Mouse (Mus musculus) heart, embryonic 16.5 days (tissue): Measurements from ENCODE around the gene Pcdh15. TPM values are rescaled to one million over a fixed set of nuclear protein-coding genes. Genes with fewer than 3 reads are reported as not detected.

Experiments
- ATAC-seq: fragments of 200-750 bp; cut with Nextera tagmentation; replicated peaks from 2 replicates; pipeline ENCODE4 v1.8.0; 2017; ENCODE audit warnings: moderate number of reproducible peaks; ENCODE audit not compliant: insufficient read depth, low FRiP score; ENCODE audit errors: extremely low read depth
- H3K27ac ChIP-seq: fragments of 300-500 bp; sonication (generic); 2 replicates; pipeline ENCODE4 v1.5.1; 2014; ENCODE audit warnings: mild to moderate bottlenecking, low read length, control low read depth, moderate library complexity
- H3K27me3 ChIP-seq: fragments of 300-500 bp; sonication (generic); 2 replicates; pipeline ENCODE4 v1.6.1; 2014; ENCODE audit warnings: low read length, mixed read lengths; ENCODE audit not compliant: control insufficient read depth, insufficient read depth
- H3K36me3 ChIP-seq: fragments of 300-500 bp; sonication (generic); 2 replicates; pipeline ENCODE4 v1.6.1; 2014; ENCODE audit not compliant: control insufficient read depth, insufficient read depth
- H3K4me1 ChIP-seq: fragments of 300-500 bp; sonication (generic); 2 replicates; pipeline ENCODE4 v1.6.1; 2014; ENCODE audit warnings: low read length, mixed read lengths; ENCODE audit not compliant: control insufficient read depth, insufficient read depth
- H3K4me2 ChIP-seq: fragments of 300-500 bp; sonication (generic); 2 replicates; pipeline ENCODE4 v1.6.1; 2014; ENCODE audit warnings: low read depth, mild to moderate bottlenecking, control low read depth, low read length
- H3K4me3 ChIP-seq: fragments of 300-500 bp; sonication (generic); 2 replicates; pipeline ENCODE4 v1.5.1; 2014; ENCODE audit warnings: mild to moderate bottlenecking, control low read depth, low read length
- H3K9ac ChIP-seq: fragments of 300-500 bp; sonication (generic); 2 replicates; pipeline ENCODE4 v1.6.1; 2014; ENCODE audit warnings: low read length, control low read depth
- H3K9me3 ChIP-seq: fragments of 300-500 bp; sonication (generic); replicated peaks from 2 replicates; pipeline ENCODE4 v1.6.1; 2016; ENCODE audit warnings: low read length; ENCODE audit not compliant: control insufficient read depth
- WGBS: fragments of 180-500 bp; shearing (Covaris S2); extraction: QIAGEN DNeasy Blood & Tissue Kit; methylation state at CpG from one replicate; pipeline ENCODE4 v1.1.7; 2014; 5-methylcytosine and 5-hydroxymethylcytosine counted together
- polyA plus RNA-seq: library from polyadenylated mRNA; unstranded; fragments of >200 nt; fragmentation: Nextera tagmentation; extraction: Ambion mirVana; gene quantifications from 2 replicates; pipeline ENCODE4 v1.2.1, GENCODE M21; 2015

The Pcdh15 gene
- 0.49 and 0.64 TPM in 2 replicates for polyA plus RNA-seq

GRCm38 (mm10) chr10:73098966-73099845 lies at the start of gene Pcdh15:
Gene Pcdh15 (plus strand): TSS chr10:73099342.
- peak within 1 kb of the TSS; percentile 58 for H3K9ac ChIP-seq

GRCm38 (mm10) chr10:73052074-73052473 lies 47.1 kb upstream of the Pcdh15 start:
- H3K9me3 ChIP-seq: no peaks in the 10 kb centered on the region
- H3K4me2 ChIP-seq: no peak overlapping the region
- no peaks in the 10 kb centered on the region for H3K4me1 ChIP-seq
- H3K36me3 ChIP-seq: no peaks in the 10 kb centered on the region
- H3K9ac ChIP-seq: no peak overlapping the region
- H3K4me3 ChIP-seq: no peak overlapping the region
- whole genome bisulfite sequencing: 79% methylated on average over 6 of the region's 6 CpGs
- no peaks in the 10 kb centered on the region for H3K27me3 ChIP-seq
- ATAC-seq: no peak
- H3K27ac ChIP-seq: no peak overlapping the region

More at GRCm38 (mm10) chr10:73098966-73099845, at the start of gene Pcdh15:
- Histone ChIP-seq H3K4me3 (peak within 1 kb of the TSS; percentile 63), H3K27ac (no peak within 1 kb of the TSS), H3K4me1 (peaks cover 5% of the 10 kb centered on the region; the same call in 1 of the 2 replicates), H3K36me3 (no peaks in the 10 kb centered on the region), H3K27me3 (peaks cover 68% of the 10 kb centered on the region), H3K4me2 (peak within 1 kb of the TSS; percentile 93), H3K9me3 (no peaks in the 10 kb centered on the region)
- ATAC-seq: no peak
- WGBS: under 1% methylated on average over 79 of the region's 79 CpGs

GRCm38 (mm10) chr10:73059726-73060230 lies 39.4 kb upstream of the Pcdh15 start:
- 68% methylated on average over 2 of the region's 2 CpGs for WGBS

GRCm38 (mm10) chr10:73086703-73087102 lies 12.4 kb upstream of the Pcdh15 start:
- Histone ChIP-seq H3K36me3 (no peaks in the 10 kb centered on the region), H3K4me3 (no peak overlapping the region), H3K4me1 (no peaks in the 10 kb centered on the region), H3K27ac (no peak overlapping the region), H3K9ac (no peak overlapping the region), H3K27me3 (no peaks in the 10 kb centered on the region), H3K4me2 (no peak overlapping the region), H3K9me3 (no peaks in the 10 kb centered on the region)
- ATAC-seq: no peak
- 62% methylated on average over 5 of the region's 5 CpGs for whole genome bisulfite sequencing

More at GRCm38 (mm10) chr10:73059726-73060230, 39.4 kb upstream of the Pcdh15 start:
- no peak for ATAC-seq
- Histone ChIP-seq H3K4me1 (no peaks in the 10 kb centered on the region), H3K9ac (no peak overlapping the region), H3K27me3 (no peaks in the 10 kb centered on the region), H3K36me3 (no peaks in the 10 kb centered on the region), H3K4me2 (no peak overlapping the region), H3K4me3 (no peak overlapping the region), H3K9me3 (no peaks in the 10 kb centered on the region), H3K27ac (no peak overlapping the region)

GRCm38 (mm10) chr10:73096531-73097135 lies 2.5 kb upstream of the Pcdh15 start:
- H3K4me1 ChIP-seq: peaks cover 5% of the 10 kb centered on the region; the same call in 1 of the 2 replicates
- WGBS: 2% methylated on average over 17 of the region's 17 CpGs
- H3K4me2 ChIP-seq: peak overlapping the region; percentile 45
- H3K27me3 ChIP-seq: peaks cover 60% of the 10 kb centered on the region
- H3K36me3 ChIP-seq: no peaks in the 10 kb centered on the region
- 0 out of 2 replicates have a peak overlapping the region, but pooled peaks have one; percentile 16 for H3K4me3 ChIP-seq
- no peak overlapping the region for H3K9ac ChIP-seq
- H3K9me3 ChIP-seq: no peaks in the 10 kb centered on the region
- H3K27ac ChIP-seq: no peak overlapping the region
- no peak for ATAC-seq

GRCm38 (mm10) chr10:73097176-73097575 lies 2.0 kb upstream of the Pcdh15 start:
- peak overlapping the region; percentile 45; the same call in 1 of the 2 replicates for H3K4me2 ChIP-seq
- no peak overlapping the region for H3K9ac ChIP-seq
- WGBS: 5% methylated on average over 7 of the region's 7 CpGs
- no peak for ATAC-seq
- H3K4me1 ChIP-seq: peaks cover 5% of the 10 kb centered on the region; the same call in 1 of the 2 replicates
- H3K27ac ChIP-seq: no peak overlapping the region
- H3K4me3 ChIP-seq: no peak overlapping the region
- H3K9me3 ChIP-seq: no peaks in the 10 kb centered on the region
- peaks cover 64% of the 10 kb centered on the region for H3K27me3 ChIP-seq
- H3K36me3 ChIP-seq: no peaks in the 10 kb centered on the region

- Histone ChIP-seq H3K9ac (no peak overlapping the region), H3K4me1 (peaks cover 5% of the 10 kb centered on the region; the same call in 1 of the 2 replicates), H3K9me3 (no peaks in the 10 kb centered on the region), H3K4me2 (peak overlapping the region; percentile 41), H3K4me3 (peak overlapping the region; percentile 16; the same call in 1 of the 2 replicates), H3K36me3 (no peaks in the 10 kb centered on the region), H3K27ac (no peak overlapping the region), H3K27me3 (peaks cover 65% of the 10 kb centered on the region)
- no peak for ATAC-seq
- WGBS: under 1% methylated on average over 17 of the region's 17 CpGs
These were observed 1.2 kb upstream of the Pcdh15 start for GRCm38 (mm10) chr10:73097979-73098378.

- H3K4me3 ChIP-seq: peak overlapping the region; percentile 63
- peaks cover 5% of the 10 kb centered on the region; the same call in 1 of the 2 replicates for H3K4me1 ChIP-seq
- H3K9ac ChIP-seq: peak overlapping the region; percentile 58
- peak overlapping the region; percentile 93 for H3K4me2 ChIP-seq
- H3K36me3 ChIP-seq: no peaks in the 10 kb centered on the region
- H3K9me3 ChIP-seq: no peaks in the 10 kb centered on the region
- no peak; the same call in 1 of the 2 replicates for ATAC-seq
- no peak overlapping the region for H3K27ac ChIP-seq
- peaks cover 67% of the 10 kb centered on the region for H3K27me3 ChIP-seq
- under 1% methylated on average over 37 of the region's 37 CpGs for WGBS
These were observed 702 bp downstream of the Pcdh15 start for GRCm38 (mm10) chr10:73099846-73100241.
